Mouse (Mus musculus) kidney, embryonic 16.5 days (tissue): Measurements from ENCODE around the gene Cela2a. TPM values are rescaled to one million over a fixed set of nuclear protein-coding genes. Genes with fewer than 3 reads are reported as not detected.
A peak's percentile ranks its signal among the peaks of the same experiment; 100 is the strongest.

Experiments
- ATAC-seq: fragments of 200-750 bp; cut with Nextera tagmentation; 2 replicates; pipeline ENCODE4 v1.8.0; 2017; ENCODE audit warnings: moderate TSS enrichment; ENCODE audit not compliant: low FRiP score, low TSS enrichment
- H3K27ac ChIP-seq: fragments of 300-500 bp; sonication (generic); 2 replicates; pipeline ENCODE4 v1.5.1; 2014; ENCODE audit warnings: low read length
- H3K27me3 ChIP-seq: fragments of 300-500 bp; sonication (generic); 2 replicates; pipeline ENCODE4 v1.6.1; 2014; ENCODE audit warnings: low read length, control low read depth, mixed read lengths; ENCODE audit not compliant: insufficient read depth
- H3K36me3 ChIP-seq: fragments of 300-500 bp; sonication (generic); 2 replicates; pipeline ENCODE4 v1.6.1; 2014; ENCODE audit warnings: low read length, control low read depth, mixed read lengths; ENCODE audit not compliant: insufficient read depth
- H3K4me1 ChIP-seq: fragments of 300-500 bp; sonication (generic); 2 replicates; pipeline ENCODE4 v1.6.1; 2014; ENCODE audit warnings: low read length, control low read depth, mixed read lengths; ENCODE audit not compliant: insufficient read depth
- H3K4me2 ChIP-seq: fragments of 300-500 bp; sonication (generic); replicated peaks from 2 replicates; pipeline ENCODE4 v1.6.1; 2014; ENCODE audit warnings: low read depth, low read length
- H3K4me3 ChIP-seq: fragments of 300-500 bp; sonication (generic); 2 replicates; pipeline ENCODE4 v1.5.1; 2014; ENCODE audit warnings: mild to moderate bottlenecking, low read length
- H3K9ac ChIP-seq: fragments of 300-500 bp; sonication (generic); replicated peaks from 2 replicates; pipeline ENCODE4 v1.6.1; 2014; ENCODE audit warnings: low read length
- H3K9me3 ChIP-seq: fragments of 300-500 bp; sonication (generic); 2 replicates; pipeline ENCODE4 v1.6.1; 2016; ENCODE audit warnings: low read length, control low read depth
- WGBS: fragments of 180-500 bp; shearing (Covaris S2); extraction: QIAGEN DNeasy Blood & Tissue Kit; methylation state at CpG from one replicate; pipeline ENCODE4 v1.1.7; 2014; 5-methylcytosine and 5-hydroxymethylcytosine counted together
- polyA plus RNA-seq: library from polyadenylated mRNA; unstranded; fragments of >200 nt; fragmentation: Nextera tagmentation; extraction: Ambion mirVana; gene quantifications from 2 replicates; pipeline ENCODE4 v1.2.1, GENCODE M21; 2015

The Cela2a gene
- polyA plus RNA-seq: 0.17 TPM in 1 of 2 replicates, not detected in the other

DNA sequence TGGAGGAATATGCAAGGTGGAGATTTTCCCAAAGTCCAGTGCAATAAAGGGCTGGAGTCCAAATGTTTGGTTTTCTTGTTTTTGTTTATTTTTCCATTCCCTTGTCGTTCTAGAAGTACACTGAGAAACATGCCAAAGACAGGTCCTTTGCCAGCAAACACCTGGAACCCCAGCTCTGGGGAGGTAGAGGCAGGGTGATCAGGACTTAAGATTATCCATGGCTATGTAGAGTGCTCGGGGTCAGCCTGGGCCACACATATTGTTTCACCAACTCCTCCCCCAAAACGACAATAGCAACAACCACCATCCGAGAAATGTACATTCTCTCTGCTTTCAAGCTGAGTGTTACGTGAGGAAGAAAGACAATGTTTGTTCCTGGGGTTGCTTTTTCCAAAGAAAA lies at the start of gene Cela2a:
Cela2a (minus strand) TSS at position 101 of the 400 bp plus-strand sequence.
- ATAC-seq: no peak
- H3K4me3 ChIP-seq: no peak within 1 kb of the TSS
- H3K27ac ChIP-seq: no peak within 1 kb of the TSS
- 61% methylated on average over 5 of the region's 5 CpGs for WGBS
- no peaks in the 10 kb centered on the region for H3K4me1 ChIP-seq
- no peak within 1 kb of the TSS for H3K9ac ChIP-seq
- no peak within 1 kb of the TSS for H3K4me2 ChIP-seq
- no peaks in the 10 kb centered on the region for H3K9me3 ChIP-seq
- no peaks in the 10 kb centered on the region for H3K27me3 ChIP-seq
- no peaks in the 10 kb centered on the region for H3K36me3 ChIP-seq

DNA sequence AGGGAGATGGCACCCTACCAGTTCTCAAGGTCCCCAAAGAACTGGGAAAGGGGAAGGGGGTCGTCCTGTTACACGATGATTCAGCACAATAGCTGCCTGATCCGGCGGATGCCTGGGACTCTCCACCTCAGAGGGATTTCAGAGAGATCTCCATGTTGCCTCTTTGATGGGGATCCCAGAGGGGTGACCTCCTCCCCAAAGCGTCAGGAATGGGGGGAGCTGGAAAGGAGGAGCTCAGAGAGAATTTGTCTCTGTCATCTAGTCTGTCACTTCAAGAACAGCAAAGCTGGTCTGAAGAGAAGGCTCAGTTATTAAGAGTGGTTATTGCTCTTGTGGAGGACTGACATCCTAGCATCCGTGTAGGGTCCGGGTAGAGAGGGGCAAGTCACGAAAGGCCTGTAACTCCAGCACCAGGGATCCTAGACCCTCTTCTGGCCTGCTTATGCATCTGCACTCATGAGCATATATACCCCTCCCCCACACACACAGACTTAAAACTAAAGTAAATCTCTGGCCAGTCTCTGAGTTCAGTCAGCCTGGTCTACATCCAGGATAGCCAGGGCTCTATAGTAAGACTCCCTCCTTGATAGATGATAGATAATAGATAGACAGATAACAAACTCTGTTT lies 49.6 kb upstream of the Cela2a start:
- Histone ChIP-seq H3K27me3 (peaks cover 9% of the 10 kb centered on the region; the same call in 1 of the 2 replicates), H3K9ac (peak overlapping the region; percentile 81; the same call in 1 of the 2 replicates), H3K4me3 (peak overlapping the region; percentile 66; the same call in 1 of the 2 replicates), H3K27ac (no peak overlapping the region), H3K36me3 (no peaks in the 10 kb centered on the region), H3K4me1 (peaks cover 33% of the 10 kb centered on the region), H3K9me3 (no peaks in the 10 kb centered on the region), H3K4me2 (peak overlapping the region; percentile 88)
- WGBS: 18% methylated on average over 8 of the region's 8 CpGs
- 0 out of 2 replicates have a peak, but pooled peaks have one; percentile 2 for ATAC-seq

DNA sequence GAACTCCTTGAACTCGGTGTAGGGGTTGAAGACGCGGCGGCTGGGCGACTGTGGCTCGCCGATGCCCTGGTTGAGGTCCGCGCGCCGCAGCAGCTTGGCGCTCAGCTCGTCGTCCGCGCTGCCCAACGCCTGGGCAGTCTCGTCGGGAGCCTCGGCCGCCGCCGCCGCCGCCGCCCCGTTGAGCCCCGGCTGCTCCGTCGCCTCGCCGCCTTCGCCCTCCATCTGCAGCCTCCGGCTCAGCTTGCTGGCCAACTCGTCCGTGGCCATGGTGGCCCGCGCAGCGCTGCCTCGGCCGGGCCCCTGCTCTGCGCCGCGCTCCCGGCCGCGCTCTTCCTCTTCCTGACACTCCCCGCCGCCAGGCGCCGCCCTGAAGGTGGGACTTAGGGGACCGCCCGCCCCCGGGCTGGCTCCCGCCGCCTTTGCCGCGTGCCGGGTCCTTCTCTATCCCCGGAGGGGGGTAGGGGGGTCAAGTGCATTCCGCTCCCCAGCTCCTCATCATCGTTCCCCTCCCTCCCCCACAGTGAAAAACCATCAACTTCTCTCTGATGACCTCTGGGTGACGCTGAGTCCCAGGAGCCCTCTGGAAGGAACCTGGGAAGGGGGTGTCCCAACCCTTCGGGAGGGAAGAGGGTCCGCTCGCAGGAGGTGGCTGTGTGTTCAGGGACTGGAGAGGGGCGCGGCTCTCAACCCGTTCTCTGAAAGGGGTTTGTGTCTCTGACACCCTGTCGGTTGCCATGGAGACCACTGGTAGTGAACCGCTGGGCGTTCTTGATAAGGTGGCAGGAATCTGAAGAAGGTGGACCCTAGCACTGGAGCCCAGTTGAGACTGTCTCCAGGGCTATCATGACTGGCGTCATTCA lies 48.9 kb upstream of the Cela2a start, which contains the start of gene Efhd2:
Efhd2 (minus strand) TSS at position 320 of the 860 bp plus-strand sequence.
- H3K9me3 ChIP-seq: no peaks in the 10 kb centered on the region
- peak; percentile 92 for ATAC-seq
- peaks cover 35% of the 10 kb centered on the region for H3K4me1 ChIP-seq
- H3K9ac ChIP-seq: peak within 1 kb of the TSS; percentile 81
- H3K27me3 ChIP-seq: peaks cover 9% of the 10 kb centered on the region; the same call in 1 of the 2 replicates
- no peak within 1 kb of the TSS for H3K27ac ChIP-seq
- no peaks in the 10 kb centered on the region for H3K36me3 ChIP-seq
- peak within 1 kb of the TSS; percentile 88 for H3K4me2 ChIP-seq
- H3K4me3 ChIP-seq: peak within 1 kb of the TSS; percentile 66
- under 1% methylated on average over 65 of the region's 73 CpGs for WGBS

DNA sequence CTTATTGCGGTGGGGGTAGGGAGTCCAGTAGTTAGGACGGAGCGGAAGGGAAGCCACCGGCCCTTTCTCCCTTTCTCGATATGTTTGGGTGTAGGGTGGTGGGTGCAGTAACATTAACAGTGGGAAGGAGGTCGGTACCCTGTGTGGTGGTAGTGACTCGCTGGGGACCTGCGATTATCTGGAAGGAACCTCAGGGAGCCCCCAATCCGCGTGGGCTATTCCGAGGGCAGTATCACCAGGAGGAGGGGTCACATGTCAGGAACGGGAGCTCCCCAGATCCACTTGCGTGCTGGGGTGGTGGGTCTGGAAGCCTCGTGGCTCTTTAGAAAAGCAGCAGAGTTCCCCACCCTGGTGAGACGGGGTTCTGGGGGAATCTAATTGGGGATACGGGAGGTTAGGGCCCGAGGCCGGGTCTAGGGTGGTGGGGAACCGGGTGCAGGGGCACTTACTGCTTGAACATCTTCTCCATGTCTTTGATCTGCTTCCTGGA lies 48.2 kb upstream of the Cela2a start:
- H3K9me3 ChIP-seq: no peaks in the 10 kb centered on the region
- no peak overlapping the region for H3K27ac ChIP-seq
- H3K27me3 ChIP-seq: peaks cover 9% of the 10 kb centered on the region; the same call in 1 of the 2 replicates
- H3K4me1 ChIP-seq: peaks cover 38% of the 10 kb centered on the region
- H3K9ac ChIP-seq: peak overlapping the region; percentile 81
- peak; percentile 7; the same call in 1 of the 2 replicates for ATAC-seq
- H3K4me2 ChIP-seq: peak overlapping the region; percentile 88
- 2% methylated on average over 19 of the region's 19 CpGs for WGBS
- H3K4me3 ChIP-seq: peak overlapping the region; percentile 66
- H3K36me3 ChIP-seq: no peaks in the 10 kb centered on the region

DNA sequence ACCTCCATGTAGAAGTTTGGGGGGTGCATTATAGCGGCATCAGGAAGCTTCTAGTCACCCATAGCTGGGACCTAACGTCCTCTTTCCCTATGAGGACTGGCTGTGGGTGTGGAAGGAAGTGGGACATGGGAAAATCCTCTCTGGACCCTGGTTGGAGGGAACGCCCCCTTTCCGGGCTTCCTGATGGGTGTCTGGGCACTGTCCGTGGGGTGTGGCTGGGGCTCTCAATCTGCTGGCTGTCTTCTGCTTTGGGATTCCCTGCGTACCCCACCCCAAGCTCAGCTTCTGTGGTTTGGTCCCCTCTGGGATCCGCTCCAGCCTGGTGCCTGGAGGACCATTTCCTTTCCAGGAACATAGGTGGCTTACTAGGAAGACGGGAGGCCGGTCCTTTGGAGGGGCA lies 47.0 kb upstream of the Cela2a start:
- Histone ChIP-seq H3K4me2 (peak overlapping the region; percentile 88), H3K9me3 (no peaks in the 10 kb centered on the region), H3K27me3 (peaks cover 9% of the 10 kb centered on the region; the same call in 1 of the 2 replicates), H3K4me3 (peak overlapping the region; percentile 66), H3K9ac (no peak overlapping the region), H3K27ac (no peak overlapping the region), H3K4me1 (peaks cover 38% of the 10 kb centered on the region), H3K36me3 (no peaks in the 10 kb centered on the region)
- no peak for ATAC-seq
- WGBS: 79% methylated on average over 9 of the region's 9 CpGs

DNA sequence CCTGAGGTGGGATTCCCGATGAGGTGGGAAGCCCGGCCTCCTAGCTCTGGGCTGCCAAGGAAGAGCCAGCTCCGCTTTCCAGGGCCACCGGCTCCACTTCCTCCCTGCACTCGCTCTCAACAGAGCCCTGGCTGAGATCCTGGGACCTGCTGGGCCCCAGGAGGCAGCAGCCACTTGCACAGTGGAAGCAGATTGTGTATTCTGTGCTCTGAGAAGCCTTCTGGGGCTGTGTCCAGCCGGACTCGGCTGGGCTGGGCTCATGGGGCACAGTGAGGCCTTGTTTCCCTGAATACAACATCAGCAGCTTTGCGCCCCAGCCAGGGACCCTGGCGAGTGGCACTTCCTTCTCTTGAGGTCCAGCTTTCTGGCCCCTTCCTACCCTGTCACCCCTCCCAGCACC lies 45.9 kb upstream of the Cela2a start:
- WGBS: 65% methylated on average over 9 of the region's 9 CpGs
- Histone ChIP-seq H3K27me3 (peaks cover 6% of the 10 kb centered on the region; the same call in 1 of the 2 replicates), H3K4me2 (peak overlapping the region; percentile 18; the same call in 1 of the 2 replicates), H3K9ac (peak overlapping the region; percentile 35), H3K27ac (no peak overlapping the region), H3K36me3 (no peaks in the 10 kb centered on the region), H3K9me3 (no peaks in the 10 kb centered on the region), H3K4me1 (peaks cover 49% of the 10 kb centered on the region), H3K4me3 (no peak overlapping the region)
- ATAC-seq: no peak

DNA sequence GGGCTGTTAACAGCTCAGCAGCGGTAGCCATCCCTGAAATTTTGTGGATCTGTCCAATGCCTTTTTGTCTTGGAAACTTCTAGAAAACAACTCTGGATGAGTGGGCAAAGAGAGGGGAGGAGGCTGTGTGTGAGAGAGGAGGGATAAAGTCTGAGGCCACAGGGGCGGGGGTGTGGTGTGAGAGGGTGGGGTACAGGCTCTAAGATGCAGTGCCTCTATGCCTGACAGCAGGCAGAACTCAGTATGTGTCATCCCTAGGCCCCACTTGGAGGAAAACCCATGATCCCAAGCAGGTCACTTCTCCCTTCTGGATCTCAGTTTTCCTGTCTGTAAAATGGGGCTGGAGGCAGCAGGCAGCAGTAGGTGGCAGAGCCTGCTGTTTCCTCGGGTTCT lies 45.4 kb upstream of the Cela2a start:
- H3K4me3 ChIP-seq: no peak overlapping the region
- peaks cover 51% of the 10 kb centered on the region for H3K4me1 ChIP-seq
- WGBS: 89% methylated on average over 3 of the region's 3 CpGs
- no peak for ATAC-seq
- H3K9me3 ChIP-seq: no peaks in the 10 kb centered on the region
- H3K9ac ChIP-seq: peak overlapping the region; percentile 35; the same call in 1 of the 2 replicates
- no peak overlapping the region for H3K4me2 ChIP-seq
- no peak overlapping the region for H3K27ac ChIP-seq
- H3K27me3 ChIP-seq: peaks cover 3% of the 10 kb centered on the region; the same call in 1 of the 2 replicates
- no peaks in the 10 kb centered on the region for H3K36me3 ChIP-seq

DNA sequence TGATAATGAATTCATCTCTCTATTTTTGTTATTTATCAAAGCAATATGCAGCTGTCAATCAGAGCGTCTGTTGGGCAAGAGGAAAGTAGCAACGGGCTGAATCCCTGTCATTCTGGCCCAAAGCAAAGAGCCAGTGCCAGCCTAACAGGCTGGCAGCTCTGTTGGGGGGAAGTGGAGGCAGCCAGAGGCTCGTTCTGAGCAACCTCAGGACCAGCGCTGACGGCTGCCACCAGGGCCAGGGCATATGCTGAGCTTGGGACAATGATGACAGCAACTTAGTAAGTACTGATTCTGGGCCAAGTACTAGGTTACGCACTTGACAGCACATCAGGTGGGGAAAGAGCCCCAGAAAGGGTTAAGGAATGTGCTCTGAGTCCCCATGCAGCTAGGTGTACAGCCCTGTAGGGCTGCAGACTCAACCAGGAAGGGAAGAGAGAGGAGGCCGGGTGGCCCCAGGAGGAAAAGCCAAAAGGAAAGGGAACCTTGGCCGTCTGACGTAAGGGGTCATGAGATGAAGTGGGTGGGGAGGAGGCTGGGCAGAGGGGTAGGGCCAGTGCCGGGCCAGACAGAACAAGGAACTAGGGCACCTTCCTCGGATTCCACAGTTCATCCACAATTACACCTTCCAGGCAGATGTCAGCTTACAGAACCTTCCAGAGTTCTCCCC lies 44.8 kb upstream of the Cela2a start:
- ATAC-seq: no peak

DNA sequence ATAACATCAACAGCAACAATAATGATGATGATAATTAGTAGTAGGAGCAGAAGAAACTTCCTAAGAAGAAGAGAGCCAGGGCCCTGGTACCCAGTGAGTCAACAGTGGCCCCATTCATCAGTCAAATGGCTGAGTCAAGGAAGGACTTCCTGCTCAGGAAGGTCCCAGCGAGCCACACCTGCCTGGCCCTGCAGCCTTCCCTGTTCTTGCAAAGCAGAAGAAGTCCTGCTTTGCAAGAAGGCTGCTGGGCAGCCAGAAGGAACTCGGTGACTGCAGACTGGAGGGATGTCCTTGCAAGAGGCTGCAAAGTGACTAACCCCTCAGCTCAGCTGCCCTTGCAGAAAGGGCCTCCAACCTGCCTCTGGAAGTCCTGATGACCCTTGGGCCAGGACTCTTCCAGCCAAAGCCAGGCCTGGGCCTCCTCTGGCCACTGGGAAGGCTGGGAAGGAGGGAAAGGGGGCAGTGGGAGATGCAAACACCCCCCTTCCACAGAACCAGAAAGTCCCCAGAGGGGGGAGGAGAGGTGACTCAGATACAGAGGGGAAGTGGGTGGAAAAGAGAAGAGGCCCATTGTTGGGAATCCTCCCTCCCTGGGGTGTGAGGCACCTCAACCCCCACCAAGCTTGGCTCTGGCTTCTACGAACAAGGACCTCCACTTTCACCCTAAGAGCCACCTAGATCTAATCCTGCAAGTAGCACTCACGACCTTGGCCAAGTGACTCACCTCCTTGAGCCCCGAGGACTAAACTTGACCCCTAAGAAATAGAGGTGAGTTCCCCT lies 43.7 kb upstream of the Cela2a start:
- no peak overlapping the region for H3K4me3 ChIP-seq
- no peaks in the 10 kb centered on the region for H3K27me3 ChIP-seq
- no peaks in the 10 kb centered on the region for H3K9me3 ChIP-seq
- 70% methylated on average over 5 of the region's 5 CpGs for WGBS
- H3K36me3 ChIP-seq: no peaks in the 10 kb centered on the region
- peaks cover 47% of the 10 kb centered on the region for H3K4me1 ChIP-seq
- H3K9ac ChIP-seq: no peak overlapping the region
- H3K4me2 ChIP-seq: no peak overlapping the region
- ATAC-seq: no peak
- no peak overlapping the region for H3K27ac ChIP-seq

More for the DNA sequence above, 44.8 kb upstream of the Cela2a start:
- Histone ChIP-seq H3K9me3 (no peaks in the 10 kb centered on the region), H3K9ac (no peak overlapping the region), H3K36me3 (no peaks in the 10 kb centered on the region), H3K4me2 (no peak overlapping the region), H3K4me1 (peaks cover 51% of the 10 kb centered on the region), H3K4me3 (no peak overlapping the region), H3K27me3 (no peaks in the 10 kb centered on the region), H3K27ac (no peak overlapping the region)
- 67% methylated on average over 11 of the region's 11 CpGs for WGBS
